Mouse (Mus musculus) intestine, postnatal 0 days (tissue): ENCODE results near the gene Xpot. TPM values are rescaled to one million over a fixed set of nuclear protein-coding genes. Genes with fewer than 3 reads are reported as not detected.

Experiments used
- ATAC-seq: fragments of 200-750 bp; cut with Nextera tagmentation; 2 replicates; pipeline ENCODE4 v1.8.0; 2017; ENCODE audit warnings: mild to moderate bottlenecking, moderate TSS enrichment, moderate library complexity
- H3K27ac ChIP-seq: fragments of 300-500 bp; sonication (generic); 2 replicates; pipeline ENCODE4 v1.5.1; 2014; ENCODE audit warnings: mild to moderate bottlenecking, low read depth, low read length, moderate library complexity
- H3K27me3 ChIP-seq: fragments of 300-500 bp; sonication (generic); replicated peaks from 2 replicates; pipeline ENCODE4 v1.6.1; 2014; ENCODE audit warnings: low read length, mixed read lengths; ENCODE audit not compliant: control insufficient read depth, insufficient read depth
- H3K36me3 ChIP-seq: fragments of 300-500 bp; sonication (generic); 2 replicates; pipeline ENCODE4 v1.6.1; 2014; ENCODE audit warnings: mild to moderate bottlenecking, moderate library complexity; ENCODE audit not compliant: control insufficient read depth, insufficient read depth
- H3K4me1 ChIP-seq: fragments of 300-500 bp; sonication (generic); replicated peaks from 2 replicates; pipeline ENCODE4 v1.6.1; 2014; ENCODE audit warnings: antibody characterized with exemption, low read length, mixed read lengths; ENCODE audit not compliant: control insufficient read depth, insufficient read depth
- H3K4me2 ChIP-seq: fragments of 300-500 bp; sonication (generic); replicated peaks from 2 replicates; pipeline ENCODE4 v1.6.1; 2014; ENCODE audit warnings: low read depth, mild to moderate bottlenecking, moderate library complexity
- H3K4me3 ChIP-seq: fragments of 300-500 bp; sonication (generic); 2 replicates; pipeline ENCODE4 v1.5.1; 2014; ENCODE audit warnings: low read depth, low read length
- H3K9ac ChIP-seq: fragments of 300-500 bp; sonication (generic); 2 replicates; pipeline ENCODE4 v1.6.1; 2014; ENCODE audit warnings: mild to moderate bottlenecking, low read depth, low read length
- H3K9me3 ChIP-seq: fragments of 300-500 bp; sonication (generic); 2 replicates; pipeline ENCODE4 v1.6.1; 2016; ENCODE audit warnings: mixed run types; ENCODE audit not compliant: control insufficient read depth
- CTCF ChIP-seq: sonication (generic); IDR thresholded peaks from 2 replicates; pipeline ENCODE4 v1.5.1; 2016; ENCODE audit warnings: low read depth, mild to moderate bottlenecking, control low read depth, antibody characterized with exemption, moderate library complexity
- WGBS: fragments of 180-500 bp; shearing (Covaris S2); extraction: QIAGEN DNeasy Blood & Tissue Kit; methylation state at CpG from one replicate; pipeline ENCODE4 v1.1.7; 2014; 5-methylcytosine and 5-hydroxymethylcytosine counted together
- polyA plus RNA-seq: library from polyadenylated mRNA; unstranded; fragments of >200 nt; fragmentation: Nextera tagmentation; extraction: Ambion mirVana; gene quantifications from 2 replicates; pipeline ENCODE4 v1.2.1, GENCODE M21; 2015

Gene Xpot
- polyA plus RNA-seq, 1 experiment from 2014 or later, result 19.5 TPM

GRCm38 (mm10) chr10:121653079-121653478 is 26.9 kb upstream of the Xpot start:
- Histone ChIP-seq H3K9ac (no peak overlapping the region), H3K27ac (no peak overlapping the region), H3K27me3 (no peaks in the 10 kb centered on the region), H3K4me2 (no peak overlapping the region), H3K4me3 (no peak overlapping the region), H3K9me3 (no peaks in the 10 kb centered on the region), H3K36me3 (no peaks in the 10 kb centered on the region), H3K4me1 (no peaks in the 10 kb centered on the region)
- no peak for TF ChIP-seq CTCF
- ATAC-seq, result no peak
- 85% methylated on average over 1 of the region's 1 CpGs for WGBS

GRCm38 (mm10) chr10:121646294-121646693 is 20.2 kb upstream of the Xpot start:
- H3K36me3 ChIP-seq, result no peaks in the 10 kb centered on the region
- no peaks in the 10 kb centered on the region for H3K9me3 ChIP-seq
- TF ChIP-seq CTCF, result no peak
- H3K4me1 ChIP-seq, result peaks cover 6% of the 10 kb centered on the region; the same call in 1 of the 2 replicates
- peaks cover 20% of the 10 kb centered on the region for H3K27me3 ChIP-seq
- 55% methylated on average over 6 of the region's 6 CpGs for WGBS
- no peak overlapping the region for H3K9ac ChIP-seq
- H3K4me2 ChIP-seq, result no peak overlapping the region
- H3K27ac ChIP-seq, result no peak overlapping the region
- H3K4me3 ChIP-seq, result no peak overlapping the region
- no peak for ATAC-seq

GRCm38 (mm10) chr10:121642054-121642947 is 16.2 kb upstream of the Xpot start:
- H3K27ac ChIP-seq, result no peak overlapping the region
- peaks cover 20% of the 10 kb centered on the region for H3K27me3 ChIP-seq
- ATAC-seq, result no peak
- peak; percentile 13; the same call in 1 of the 2 replicates for TF ChIP-seq CTCF
- H3K36me3 ChIP-seq, result no peaks in the 10 kb centered on the region
- WGBS, result 6% methylated on average over 28 of the region's 28 CpGs
- H3K4me1 ChIP-seq, result peaks cover 8% of the 10 kb centered on the region; the same call in 1 of the 2 replicates
- H3K9me3 ChIP-seq, result no peaks in the 10 kb centered on the region
- peak overlapping the region; percentile 56 for H3K4me3 ChIP-seq
- peak overlapping the region; percentile 96 for H3K4me2 ChIP-seq
- no peak overlapping the region for H3K9ac ChIP-seq

- H3K9me3 ChIP-seq, result no peaks in the 10 kb centered on the region
- H3K27ac ChIP-seq, result no peak within 1 kb of the TSS
- WGBS, result under 1% methylated on average over 69 of the region's 69 CpGs
- no peaks in the 10 kb centered on the region for H3K36me3 ChIP-seq
- H3K4me2 ChIP-seq, result peak within 1 kb of the TSS; percentile 96
- TF ChIP-seq CTCF, result no peak
- H3K4me1 ChIP-seq, result peaks cover 8% of the 10 kb centered on the region; the same call in 1 of the 2 replicates
- no peak within 1 kb of the TSS for H3K9ac ChIP-seq
- peak; percentile 45; the same call in 1 of the 2 replicates for ATAC-seq
- peaks cover 20% of the 10 kb centered on the region for H3K27me3 ChIP-seq
- H3K4me3 ChIP-seq, result peak within 1 kb of the TSS; percentile 56
These were observed 15.3 kb upstream of the Xpot start, which contains the start of gene D930020B18Rik for GRCm38 (mm10) chr10:121641272-121642053. TSS of gene D930020B18Rik (plus strand) at chr10:121641588.

- Histone ChIP-seq H3K27me3 (peaks cover 20% of the 10 kb centered on the region), H3K9ac (no peak overlapping the region)
- WGBS, result 17% methylated on average over 10 of the region's 10 CpGs
These were observed 14.8 kb upstream of the Xpot start for GRCm38 (mm10) chr10:121640944-121641271.

More at GRCm38 (mm10) chr10:121640944-121641271, 14.8 kb upstream of the Xpot start:
- Histone ChIP-seq H3K27ac (no peak overlapping the region), H3K36me3 (no peaks in the 10 kb centered on the region), H3K4me2 (peak overlapping the region; percentile 96), H3K4me3 (peak overlapping the region; percentile 56), H3K9me3 (no peaks in the 10 kb centered on the region), H3K4me1 (peaks cover 8% of the 10 kb centered on the region; the same call in 1 of the 2 replicates)
- no peak for TF ChIP-seq CTCF
- ATAC-seq, result no peak
